Mouse (Mus musculus): ENCODE data around the gene Hoxd4.

- no peak for TF ChIP-seq TAL1 (IDR thresholded peaks at IDR 0.05; ENCODE audit: low read length)
- no peak for TF ChIP-seq GATA1 (IDR thresholded peaks at IDR 0.05; ENCODE audit: low read length)
These were observed 9.3 kb downstream of the Hoxd4 start for GRCm38 (mm10) chr2:74720955-74721491.
